Mouse (Mus musculus): Measurements from ENCODE around the gene 4931400O07Rik.

The 4931400O07Rik gene

GRCm38 (mm10) chrX:62467691-62468090 is at the start of gene 4931400O07Rik:
Gene 4931400O07Rik (plus strand): TSS chrX:62467991.
- no peak for DNase-seq

Measured in lung, postnatal 14 days (tissue).